Mouse (Mus musculus) hindbrain, embryonic 14.5 days (tissue): ENCODE data around the gene Stab2. TPM values are rescaled to one million over a fixed set of nuclear protein-coding genes. Genes with fewer than 3 reads are reported as not detected.

Experiments used
- ATAC-seq: fragments of 200-750 bp; cut with Nextera tagmentation; 2 replicates; pipeline ENCODE4 v1.8.0; 2017; ENCODE audit warnings: moderate number of reproducible peaks, mild to moderate bottlenecking, moderate TSS enrichment, moderate library complexity; ENCODE audit not compliant: low FRiP score
- DNase-seq: peaks from one replicate; pipeline ENCODE4 v3.0.0-alpha.2; 2015; ENCODE audit warnings: low spot score
- H3K27ac ChIP-seq: fragments of 300-500 bp; sonication (generic); 2 replicates; pipeline ENCODE4 v1.5.1; 2014; ENCODE audit warnings: mild to moderate bottlenecking, moderate library complexity
- H3K27me3 ChIP-seq: fragments of 300-500 bp; sonication (generic); 2 replicates; pipeline ENCODE4 v1.6.1; 2014; ENCODE audit warnings: mild to moderate bottlenecking, low read length, mixed read lengths; ENCODE audit not compliant: control insufficient read depth, insufficient read depth
- H3K36me3 ChIP-seq: fragments of 300-500 bp; sonication (generic); replicated peaks from 2 replicates; pipeline ENCODE4 v1.6.1; 2014; ENCODE audit not compliant: control insufficient read depth, insufficient read depth
- H3K4me1 ChIP-seq: fragments of 300-500 bp; sonication (generic); replicated peaks from 2 replicates; pipeline ENCODE4 v1.6.1; 2014; ENCODE audit warnings: antibody characterized with exemption, low read length, mixed read lengths; ENCODE audit not compliant: control insufficient read depth, insufficient read depth
- H3K4me2 ChIP-seq: fragments of 300-500 bp; sonication (generic); replicated peaks from 2 replicates; pipeline ENCODE4 v1.6.1; 2014; ENCODE audit warnings: mild to moderate bottlenecking, moderate library complexity
- H3K4me3 ChIP-seq: fragments of 300-500 bp; sonication (generic); replicated peaks from 2 replicates; pipeline ENCODE4 v1.5.1; 2014; ENCODE audit warnings: mild to moderate bottlenecking, low read length
- H3K9ac ChIP-seq: fragments of 300-500 bp; sonication (generic); 2 replicates; pipeline ENCODE4 v1.6.1; 2014
- H3K9me3 ChIP-seq: fragments of 300-500 bp; sonication (generic); 2 replicates; pipeline ENCODE4 v1.6.1; 2016; ENCODE audit warnings: low read length; ENCODE audit not compliant: control insufficient read depth
- WGBS: fragments of 180-500 bp; shearing (Covaris S2); extraction: QIAGEN DNeasy Blood & Tissue Kit; methylation state at CpG from one replicate; pipeline ENCODE4 v1.1.7; 2014; 5-methylcytosine and 5-hydroxymethylcytosine counted together
- polyA plus RNA-seq: library from polyadenylated mRNA; unstranded; fragments of >200 nt; fragmentation: Nextera tagmentation; extraction: Ambion mirVana; gene quantifications from 2 replicates; pipeline ENCODE4 v1.2.1, GENCODE M21; 2014

Gene Stab2
- polyA plus RNA-seq, 1 experiment from 2014 or later: 0.17 TPM

GRCm38 (mm10) chr10:86889440-86889839 lies 118.4 kb downstream of the Stab2 start:
- Histone ChIP-seq H3K36me3 (no peaks in the 10 kb centered on the region), H3K27ac (no peak overlapping the region), H3K9ac (no peak overlapping the region), H3K4me3 (no peak overlapping the region), H3K9me3 (no peaks in the 10 kb centered on the region), H3K4me1 (no peaks in the 10 kb centered on the region), H3K4me2 (no peak overlapping the region), H3K27me3 (no peaks in the 10 kb centered on the region)
- DNase-seq (no peak), ATAC-seq (no peak)

- WGBS: 94% methylated on average over 1 of the region's 1 CpGs
- H3K9ac ChIP-seq: no peak overlapping the region
- no peak overlapping the region for H3K4me2 ChIP-seq
- H3K27me3 ChIP-seq: no peaks in the 10 kb centered on the region
- H3K9me3 ChIP-seq: no peaks in the 10 kb centered on the region
- H3K36me3 ChIP-seq: no peaks in the 10 kb centered on the region
- no peak for ATAC-seq
- H3K4me3 ChIP-seq: no peak overlapping the region
- DNase-seq: no peak
- no peaks in the 10 kb centered on the region for H3K4me1 ChIP-seq
- no peak overlapping the region for H3K27ac ChIP-seq
These were observed 121.4 kb downstream of the Stab2 start for GRCm38 (mm10) chr10:86886434-86886833.

GRCm38 (mm10) chr10:86881448-86881847 lies 126.4 kb downstream of the Stab2 start:
- no peak overlapping the region for H3K27ac ChIP-seq
- no peaks in the 10 kb centered on the region; the same call in 1 of the 2 replicates for H3K4me1 ChIP-seq

GRCm38 (mm10) chr10:86880071-86880806 lies 127.6 kb downstream of the Stab2 start:
- WGBS: 61% methylated on average over 5 of the region's 5 CpGs
- DNase-seq (no peak), ATAC-seq (no peak)

More at GRCm38 (mm10) chr10:86881448-86881847, 126.4 kb downstream of the Stab2 start:
- no peak overlapping the region for H3K4me2 ChIP-seq
- no peak overlapping the region for H3K4me3 ChIP-seq
- ATAC-seq (no peak), DNase-seq (no peak)
- H3K27me3 ChIP-seq: no peaks in the 10 kb centered on the region
- H3K9ac ChIP-seq: no peak overlapping the region
- no peaks in the 10 kb centered on the region for H3K36me3 ChIP-seq
- no peaks in the 10 kb centered on the region for H3K9me3 ChIP-seq

GRCm38 (mm10) chr10:86878721-86879120 lies 129.1 kb downstream of the Stab2 start:
- WGBS: 86% methylated on average over 7 of the region's 7 CpGs

More at GRCm38 (mm10) chr10:86880071-86880806, 127.6 kb downstream of the Stab2 start:
- Histone ChIP-seq H3K4me2 (no peak overlapping the region), H3K27ac (no peak overlapping the region), H3K27me3 (no peaks in the 10 kb centered on the region), H3K4me3 (no peak overlapping the region), H3K9ac (no peak overlapping the region), H3K4me1 (no peaks in the 10 kb centered on the region; the same call in 1 of the 2 replicates), H3K36me3 (no peaks in the 10 kb centered on the region), H3K9me3 (no peaks in the 10 kb centered on the region)

GRCm38 (mm10) chr10:86872591-86872990 lies 135.2 kb downstream of the Stab2 start:
- Histone ChIP-seq H3K27me3 (no peaks in the 10 kb centered on the region), H3K27ac (no peak overlapping the region), H3K4me1 (no peaks in the 10 kb centered on the region), H3K9me3 (no peaks in the 10 kb centered on the region), H3K4me2 (no peak overlapping the region), H3K9ac (no peak overlapping the region), H3K36me3 (no peaks in the 10 kb centered on the region), H3K4me3 (no peak overlapping the region)
- 79% methylated on average over 5 of the region's 5 CpGs for WGBS
- DNase-seq (no peak), ATAC-seq (no peak)

More at GRCm38 (mm10) chr10:86878721-86879120, 129.1 kb downstream of the Stab2 start:
- Histone ChIP-seq H3K36me3 (no peaks in the 10 kb centered on the region), H3K9ac (no peak overlapping the region), H3K4me2 (no peak overlapping the region), H3K9me3 (no peaks in the 10 kb centered on the region), H3K4me3 (no peak overlapping the region), H3K27ac (no peak overlapping the region), H3K27me3 (no peaks in the 10 kb centered on the region), H3K4me1 (no peaks in the 10 kb centered on the region; the same call in 1 of the 2 replicates)
- DNase-seq (no peak), ATAC-seq (no peak)

- Histone ChIP-seq H3K36me3 (no peaks in the 10 kb centered on the region), H3K9ac (no peak overlapping the region), H3K9me3 (no peaks in the 10 kb centered on the region), H3K4me2 (no peak overlapping the region), H3K4me3 (no peak overlapping the region), H3K27ac (no peak overlapping the region), H3K4me1 (no peaks in the 10 kb centered on the region), H3K27me3 (no peaks in the 10 kb centered on the region)
- ATAC-seq: no peak
- DNase-seq: no peak
- WGBS: 88% methylated on average over 7 of the region's 7 CpGs
These were observed 135.7 kb downstream of the Stab2 start for GRCm38 (mm10) chr10:86872121-86872520.

GRCm38 (mm10) chr10:86863429-86863828 lies 144.4 kb downstream of the Stab2 start:
- Histone ChIP-seq H3K9me3 (no peaks in the 10 kb centered on the region), H3K4me2 (no peak overlapping the region), H3K9ac (no peak overlapping the region), H3K27ac (no peak overlapping the region), H3K36me3 (no peaks in the 10 kb centered on the region), H3K27me3 (no peaks in the 10 kb centered on the region), H3K4me1 (no peaks in the 10 kb centered on the region), H3K4me3 (no peak overlapping the region)
- ATAC-seq (no peak), DNase-seq (no peak)
- WGBS: 93% methylated on average over 6 of the region's 6 CpGs

GRCm38 (mm10) chr10:86862496-86862895 lies 145.3 kb downstream of the Stab2 start:
- H3K27ac ChIP-seq: no peak overlapping the region
- 93% methylated on average over 6 of the region's 6 CpGs for WGBS
- no peak for ATAC-seq
- no peak overlapping the region for H3K4me3 ChIP-seq
- no peak overlapping the region for H3K4me2 ChIP-seq
- H3K4me1 ChIP-seq: no peaks in the 10 kb centered on the region
- no peaks in the 10 kb centered on the region for H3K9me3 ChIP-seq
- no peak for DNase-seq
- no peaks in the 10 kb centered on the region for H3K36me3 ChIP-seq
- H3K9ac ChIP-seq: no peak overlapping the region
- H3K27me3 ChIP-seq: no peaks in the 10 kb centered on the region
